Mouse (Mus musculus): ENCODE results near the gene Gm10591.
"Not testable (repeated sequence)": the region's sequence is repeated elsewhere in the genome, so short reads cannot be mapped to it uniquely, and the experiment has no call there.

Gm10591 gene

DNA sequence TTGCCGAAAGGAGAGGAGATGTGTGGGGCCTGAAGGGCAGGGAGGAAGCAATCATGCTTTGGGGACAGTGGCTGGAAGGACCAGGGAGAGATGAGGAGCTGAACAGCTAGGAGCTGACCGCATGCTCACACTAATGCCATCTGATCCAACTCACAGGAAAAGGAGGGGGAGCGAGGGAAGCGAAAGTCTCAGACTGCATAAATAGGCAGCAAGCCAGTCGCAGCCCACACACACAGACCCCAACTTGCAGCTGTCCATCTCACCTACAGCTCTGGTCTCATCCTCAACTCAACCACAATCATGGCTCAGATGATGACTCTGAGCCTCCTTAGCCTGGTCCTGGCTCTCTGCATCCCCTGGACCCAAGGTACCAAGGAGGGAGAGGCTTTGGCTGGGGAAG, at the start of gene Gm10591:
Gene Gm10591, plus strand, starts transcription at position 301 of the 400 bp plus-strand sequence.
- not testable (repeated sequence) for DNase-seq (ENCODE audit: low spot score in 2 of 2)

DNA sequence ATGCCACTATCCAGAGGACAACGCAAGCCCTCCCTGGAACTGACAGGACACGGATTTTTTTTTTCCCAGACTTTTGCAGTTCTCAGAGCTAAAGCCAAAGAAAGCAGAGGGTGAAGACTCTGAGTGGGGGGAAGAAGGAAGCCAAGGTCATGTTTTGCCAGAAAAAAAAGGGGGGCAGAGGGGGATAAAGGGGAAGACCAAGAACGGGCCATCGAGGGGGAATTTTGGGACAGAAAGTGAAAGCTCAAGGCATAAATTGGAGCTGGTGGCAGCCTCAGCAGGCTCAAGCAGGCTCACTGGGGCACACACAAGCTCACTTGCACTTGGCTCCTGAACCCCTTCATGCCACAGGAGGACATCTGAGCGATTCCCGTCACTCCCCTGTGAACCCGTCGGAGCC, 17.4 kb downstream of the Gm10591 start, which contains the start of gene Gm2564:
Gene Gm2564, plus strand, starts transcription at position 301 of the 400 bp plus-strand sequence.
- DNase-seq (ENCODE audit: low spot score in 2 of 2), result not testable (repeated sequence)

DNA sequence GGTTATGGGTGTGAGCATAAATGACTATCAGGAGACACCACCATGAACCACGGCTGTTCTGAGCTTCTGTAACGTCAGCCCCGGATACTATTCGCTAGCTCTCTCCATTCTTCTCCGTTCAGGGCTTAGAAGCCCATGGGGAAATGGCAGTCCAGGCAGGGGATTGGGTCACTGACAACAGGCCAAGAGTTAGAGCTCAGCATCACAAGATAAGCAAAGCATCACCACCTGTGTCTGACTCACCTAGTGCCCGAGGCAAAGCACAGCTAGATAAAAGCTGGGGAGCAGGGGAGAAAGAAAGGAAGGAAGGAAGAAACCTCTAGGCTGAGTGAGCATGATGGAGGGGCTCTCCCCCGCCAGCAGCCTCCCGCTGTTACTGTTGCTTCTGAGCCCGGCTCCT, 43.0 kb downstream of the Gm10591 start, which contains the start of gene Ccl27b:
Gene Ccl27b, plus strand, starts transcription at position 301 of the 400 bp plus-strand sequence.
- DNase-seq (ENCODE audit: low spot score in 2 of 2), result not testable (repeated sequence)

DNA sequence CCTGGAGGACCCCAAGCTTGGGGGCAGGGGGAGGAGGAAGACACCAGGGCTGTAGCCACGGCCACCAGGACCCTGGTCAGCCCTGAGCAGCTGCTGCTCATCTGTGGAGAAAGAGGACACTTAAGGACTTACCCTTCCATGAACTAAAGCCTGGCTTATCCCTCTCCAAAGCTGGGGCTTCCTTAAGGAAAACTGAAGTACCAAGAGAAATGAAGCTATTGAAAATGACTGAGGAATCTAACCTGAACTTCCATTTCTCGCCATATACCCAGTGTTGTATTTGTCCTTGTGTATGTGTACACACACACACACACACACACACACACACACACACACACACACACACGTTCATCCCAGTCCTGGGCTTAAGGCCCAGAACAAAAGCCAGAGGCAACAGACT, 49.8 kb downstream of the Gm10591 start, which contains the start of gene Il11ra2:
Gene Il11ra2, minus strand, starts transcription at position 101 of the 400 bp plus-strand sequence.
- DNase-seq (ENCODE audit: low spot score in 2 of 2), result not testable (repeated sequence)
